Mouse (Mus musculus) heart, adult 2 months (tissue): ENCODE measurements at regions not wholly inside any gene's neighbourhood (a gene's known extent, or its start where the extent isn't known, plus 50 kb on each side); places are given as distances from the start of the nearest gene placed in this dataset.

Source experiments
- DNase-seq, 2 experiments: peaks; one replicate each; pipeline ENCODE4 v3.0.0; 2021
- H3K27ac ChIP-seq: fragments of 200-600 bp; 2 replicates; pipeline ENCODE4 v1.8.1; 2022
- H3K27me3 ChIP-seq: fragments of 200-500 bp; 2 replicates; pipeline ENCODE4 v1.6.1; 2012; ENCODE audit warnings: mild to moderate bottlenecking, low read length, inconsistent platforms, mixed read lengths; ENCODE audit not compliant: control insufficient read depth, insufficient read depth
- H3K36me3 ChIP-seq: fragments of 200-500 bp; 2 replicates; pipeline ENCODE4 v1.6.1; 2012; ENCODE audit warnings: low read length, inconsistent platforms; ENCODE audit not compliant: control insufficient read depth, insufficient read depth
- H3K4me1 ChIP-seq: fragments of 200-500 bp; 2 replicates; pipeline ENCODE4 v1.6.1; 2011; ENCODE audit warnings: low read length; ENCODE audit not compliant: control insufficient read depth, insufficient read depth
- H3K4me3 ChIP-seq: fragments of 200-600 bp; 2 replicates; pipeline ENCODE4 v1.8.1; 2022
- H3K79me2 ChIP-seq: fragments of 200-500 bp; replicated peaks from 2 replicates; pipeline ENCODE4 v1.6.1; 2012; ENCODE audit warnings: mild to moderate bottlenecking, inconsistent platforms, low read length, moderate library complexity, mixed read lengths; ENCODE audit not compliant: control insufficient read depth, insufficient read depth
- H3K9ac ChIP-seq: fragments of 200-500 bp; 2 replicates; pipeline ENCODE4 v1.6.1; 2012; ENCODE audit warnings: low read depth, mild to moderate bottlenecking, control low read depth, inconsistent platforms, low read length, mixed read lengths
- CTCF ChIP-seq: fragments of 200-600 bp; IDR thresholded peaks from 2 replicates; pipeline ENCODE4 v1.8.1; 2022; ENCODE audit warnings: antibody characterized with exemption, mild to moderate bottlenecking, moderate library complexity
- EP300 ChIP-seq: fragments of 200-500 bp; IDR thresholded peaks from 2 replicates; pipeline ENCODE4 v1.6.1; 2011; ENCODE audit warnings: low read depth, low read length, control low read depth; ENCODE audit not compliant: insufficient read depth
- POLR2A ChIP-seq: fragments of 200-500 bp; IDR thresholded peaks from 2 replicates; pipeline ENCODE4 v1.6.1; 2011; ENCODE audit warnings: mild to moderate bottlenecking, low read depth, low read length, control low read depth; ENCODE audit not compliant: insufficient read depth
- WGBS: fragments of 180-500 bp; shearing (Covaris S2); methylation state at CpG from one replicate; pipeline ENCODE4 v1.1.7; 2018; 5-methylcytosine and 5-hydroxymethylcytosine counted together
- intact Hi-C: fragments of 180-260 bp; cut with DNase I; formaldehyde crosslinking; loops from one replicate; pipeline ENCODE4 v1.15.1; 2025

GRCm38 (mm10) chr7:111897016-111897415 is 117.2 kb upstream of the Galnt18 start:
- intact Hi-C loops: no loop called here
- H3K27ac ChIP-seq: no peak overlapping the region
- DNase-seq: no peak

GRCm38 (mm10) chr7:111896255-111896654 is 116.5 kb upstream of the Galnt18 start:
- DNase-seq: peak; percentile 37 to 45

More at GRCm38 (mm10) chr7:111897016-111897415, 117.2 kb upstream of the Galnt18 start:
- no peak overlapping the region for H3K4me3 ChIP-seq
- WGBS: 86% methylated on average over 1 of the region's 1 CpGs
- no peaks in the 10 kb centered on the region for H3K27me3 ChIP-seq
- no peaks in the 10 kb centered on the region for H3K4me1 ChIP-seq
- H3K9ac ChIP-seq: no peak overlapping the region
- no peaks in the 10 kb centered on the region for H3K36me3 ChIP-seq
- H3K79me2 ChIP-seq: no peaks in the 10 kb centered on the region
- TF ChIP-seq EP300: no peak
- no peak for TF ChIP-seq POLR2A
- TF ChIP-seq CTCF: no peak

DNA sequence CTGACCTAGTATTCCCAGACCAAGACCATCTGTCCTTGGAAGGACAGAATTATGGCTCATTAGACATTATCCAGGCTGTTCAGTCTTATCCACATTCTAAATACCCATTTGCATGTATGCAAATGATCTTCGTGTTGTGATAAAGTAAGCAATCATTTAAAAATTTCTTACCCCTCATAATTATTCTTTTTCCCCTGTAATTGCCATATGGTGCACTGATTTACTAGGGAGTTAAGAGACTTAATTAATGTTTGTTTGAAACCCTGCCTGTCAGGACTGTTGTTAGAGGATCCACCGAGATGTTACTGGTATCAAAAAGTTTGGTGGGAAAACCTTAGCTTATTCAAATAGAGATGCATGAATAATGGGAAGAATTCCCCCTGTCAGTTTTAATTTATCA is 103.2 kb upstream of the Galnt18 start:
- Histone ChIP-seq H3K4me3 (no peak overlapping the region), H3K27me3 (no peaks in the 10 kb centered on the region), H3K36me3 (no peaks in the 10 kb centered on the region), H3K9ac (no peak overlapping the region), H3K4me1 (peaks cover 2% of the 10 kb centered on the region; the same call in 1 of the 2 replicates), H3K79me2 (no peaks in the 10 kb centered on the region), H3K27ac (no peak overlapping the region)
- TF ChIP-seq POLR2A (no peak), EP300 (no peak), CTCF (no peak)
- no peak for DNase-seq
- 93% methylated on average over 2 of the region's 2 CpGs for WGBS
- intact Hi-C loops: no loop called here

More at GRCm38 (mm10) chr7:111896255-111896654, 116.5 kb upstream of the Galnt18 start:
- no peaks in the 10 kb centered on the region for H3K36me3 ChIP-seq
- no peaks in the 10 kb centered on the region for H3K79me2 ChIP-seq
- no peak overlapping the region for H3K4me3 ChIP-seq
- no peaks in the 10 kb centered on the region for H3K27me3 ChIP-seq
- no peak overlapping the region for H3K9ac ChIP-seq
- H3K27ac ChIP-seq: no peak overlapping the region
- TF ChIP-seq EP300: no peak
- no peak for TF ChIP-seq POLR2A
- WGBS: 53% methylated on average over 5 of the region's 5 CpGs
- no peaks in the 10 kb centered on the region for H3K4me1 ChIP-seq
- intact Hi-C loops: no loop called here

- intact Hi-C loops: no loop called here
- 63% methylated on average over 4 of the region's 4 CpGs for WGBS
- H3K27me3 ChIP-seq: no peaks in the 10 kb centered on the region
- H3K36me3 ChIP-seq: no peaks in the 10 kb centered on the region
- no peak overlapping the region for H3K9ac ChIP-seq
- peaks cover 2% of the 10 kb centered on the region; the same call in 1 of the 2 replicates for H3K4me1 ChIP-seq
- no peak overlapping the region for H3K27ac ChIP-seq
- TF ChIP-seq POLR2A (no peak), EP300 (no peak), CTCF (no peak)
- H3K4me3 ChIP-seq: no peak overlapping the region
- no peaks in the 10 kb centered on the region for H3K79me2 ChIP-seq
- DNase-seq: no peak
Observed at GRCm38 (mm10) chr7:111880067-111880675, 100.4 kb upstream of the Galnt18 start.

DNA sequence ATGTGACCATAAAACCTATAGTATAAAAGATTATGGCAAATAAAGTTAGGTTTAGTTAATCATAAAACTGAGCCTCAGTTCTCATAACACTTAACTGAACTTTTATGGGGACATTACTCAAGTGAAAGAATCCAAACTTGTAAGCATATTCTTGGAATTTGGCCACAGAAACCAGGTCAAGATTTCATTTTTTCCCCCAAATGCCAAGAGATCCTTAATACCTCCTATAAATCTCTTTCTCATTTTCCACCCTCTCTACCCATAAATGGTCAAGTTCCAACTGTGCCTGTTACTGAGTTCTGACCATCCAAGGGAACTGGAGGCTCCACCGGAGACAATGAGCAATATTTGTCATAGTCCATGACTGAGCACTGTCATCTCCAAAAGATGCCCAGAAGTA is 97.8 kb upstream of the Galnt18 start:
- H3K4me3 ChIP-seq: no peak overlapping the region
- no peak overlapping the region for H3K27ac ChIP-seq
- no peaks in the 10 kb centered on the region for H3K27me3 ChIP-seq
- intact Hi-C loops: no loop called here
- H3K79me2 ChIP-seq: no peaks in the 10 kb centered on the region
- no peak overlapping the region for H3K9ac ChIP-seq
- TF ChIP-seq EP300: no peak
- DNase-seq: no peak
- no peaks in the 10 kb centered on the region for H3K36me3 ChIP-seq
- 86% methylated on average over 1 of the region's 1 CpGs for WGBS
- H3K4me1 ChIP-seq: peaks cover 2% of the 10 kb centered on the region; the same call in 1 of the 2 replicates

- no peak for DNase-seq
- Histone ChIP-seq H3K27me3 (no peaks in the 10 kb centered on the region), H3K27ac (no peak overlapping the region), H3K4me3 (no peak overlapping the region), H3K36me3 (no peaks in the 10 kb centered on the region), H3K79me2 (no peaks in the 10 kb centered on the region), H3K9ac (no peak overlapping the region), H3K4me1 (peaks cover 2% of the 10 kb centered on the region; the same call in 1 of the 2 replicates)
- TF ChIP-seq EP300 (no peak), CTCF (no peak), POLR2A (no peak)
- intact Hi-C loops: no loop called here
- WGBS: 95% methylated on average over 1 of the region's 1 CpGs
Observed at GRCm38 (mm10) chr7:111875949-111876348, 96.2 kb upstream of the Galnt18 start.
